In the genomic region with DNA sequence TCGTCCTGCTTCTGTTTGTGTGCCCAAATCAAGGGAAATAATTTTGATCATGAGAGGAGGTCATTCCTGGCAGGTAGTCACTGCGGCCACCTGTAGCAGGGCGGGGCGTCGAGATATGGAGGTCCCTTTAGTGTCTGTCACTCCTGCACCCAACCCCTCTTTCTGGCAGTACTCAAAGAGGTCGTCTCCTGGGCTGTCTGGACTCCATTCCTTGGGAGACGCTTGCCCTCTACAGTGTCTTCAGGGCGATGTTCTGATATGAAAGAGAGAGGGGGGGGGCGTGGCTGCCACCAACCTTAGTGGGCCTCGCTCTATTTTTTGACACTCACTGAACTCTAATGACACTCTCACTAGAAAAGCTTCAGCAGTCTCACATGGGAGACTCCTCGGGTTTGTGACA, we compare ENCODE assay signal across 8 mouse cellular contexts. TPM values are rescaled to one million over a fixed set of nuclear protein-coding genes. Genes with fewer than 3 reads are reported as not detected.
DNase-seq lines count a peak whose midpoint lies in the region; ATAC-seq and TF ChIP-seq lines count a peak whose summit lies in the region.

No protein-coding gene starts in this region.

- H3K27me3 ChIP-seq in heart, embryonic 13.5 days (replicated peaks) = peaks cover 14% of the 10 kb centered on the region
- H3K27me3 ChIP-seq in forebrain, embryonic 15.5 days = no peaks in the 10 kb centered on the region
- H3K27me3 ChIP-seq in liver, embryonic 16.5 days (ENCODE audit: control insufficient read depth, insufficient read depth, low read depth, low read length) = no peaks in the 10 kb centered on the region

- peak overlapping the region; percentile 87 for H3K4me2 ChIP-seq in heart, embryonic 13.5 days
- H3K4me2 ChIP-seq in forebrain, embryonic 15.5 days (replicated peaks) = peak overlapping the region; percentile 64
- H3K4me2 ChIP-seq in liver, embryonic 16.5 days (ENCODE audit: low read depth, low read length) = peak overlapping the region; percentile 89

- no peak for DNase-seq in heart, adult 9 months (ENCODE audit: low spot score in 2 of 2)
- DNase-seq in ES-E14 (ENCODE audit: low read depth, low spot score) = no peak
- no peak for DNase-seq in kidney, postnatal 14 days

- H3K36me3 ChIP-seq in heart, embryonic 13.5 days = peaks cover 24% of the 10 kb centered on the region
- H3K36me3 ChIP-seq in ES-E14 (ENCODE audit: control insufficient read depth, insufficient read depth, low read length, poor library complexity, severe bottlenecking) = no peaks in the 10 kb centered on the region
- H3K36me3 ChIP-seq in forebrain, embryonic 15.5 days = peaks cover 15% of the 10 kb centered on the region
- H3K36me3 ChIP-seq in liver, embryonic 16.5 days (ENCODE audit: control insufficient read depth, insufficient read depth) = peaks cover 8% of the 10 kb centered on the region; the same call in 1 of the 2 replicates

- peak overlapping the region; percentile 62 for H3K4me3 ChIP-seq in heart, embryonic 13.5 days
- peak overlapping the region; percentile 71 to 80; a peak in 3 of 4 replicates for H3K4me3 ChIP-seq in ES-E14 (ENCODE audit: insufficient read depth in 1 of 2, low read depth in 1 of 2, low read length in 2 of 2, poor library complexity in 1 of 2, severe bottlenecking in 1 of 2)
- H3K4me3 ChIP-seq in forebrain, embryonic 15.5 days = peak overlapping the region; percentile 57
- H3K4me3 ChIP-seq in liver, embryonic 16.5 days (ENCODE audit: low read depth, low read length) = peak overlapping the region; percentile 76

- peaks cover 27% of the 10 kb centered on the region for H3K4me1 ChIP-seq in heart, embryonic 13.5 days
- H3K4me1 ChIP-seq in ES-E14 (ENCODE audit: control insufficient read depth in 2 of 2, insufficient read depth in 2 of 2, low read length in 2 of 2, poor library complexity in 1 of 2) = peaks cover 2% of the 10 kb centered on the region in 2 experiments; a peak in 1 of 4 replicates
- peaks cover 47% of the 10 kb centered on the region for H3K4me1 ChIP-seq in forebrain, embryonic 15.5 days
- H3K4me1 ChIP-seq in liver, embryonic 16.5 days (ENCODE audit: control insufficient read depth, low read depth, low read length) = peaks cover 28% of the 10 kb centered on the region

- in situ Hi-C loops in ES-E14 (cut with MboI; ENCODE audit: low sequenced_read_pairs in 2 of 2, unreplicated experiment in 2 of 2) = no loop called here

- H3K27ac ChIP-seq in heart, embryonic 13.5 days (replicated peaks) = peak overlapping the region; percentile 85
- no peak overlapping the region for H3K27ac ChIP-seq in ES-E14 (ENCODE audit: insufficient read depth, low read depth, low read length, poor library complexity, severe bottlenecking)
- H3K27ac ChIP-seq in forebrain, embryonic 15.5 days (replicated peaks) = peak overlapping the region; percentile 93
- H3K27ac ChIP-seq in liver, embryonic 16.5 days (ENCODE audit: low read length) = peak overlapping the region; percentile 85

- ATAC-seq in heart, embryonic 13.5 days (ENCODE audit: extremely low read depth, insufficient number of reproducible peaks, low FRiP score, low TSS enrichment) = no peak
- ATAC-seq in forebrain, embryonic 15.5 days (replicated peaks) = no peak
- no peak for ATAC-seq in liver, embryonic 16.5 days (ENCODE audit: low read depth)
- ATAC-seq in megakaryocyte progenitor cell, adult 5-6 weeks (replicated peaks; ENCODE audit: poor library complexity) = no peak
- no peak for ATAC-seq in CD4-positive, CD25-positive, alpha-beta regulatory T cell, adult 4 months

- peak overlapping the region; percentile 83 for H3K9ac ChIP-seq in heart, embryonic 13.5 days
- H3K9ac ChIP-seq in ES-E14 (ENCODE audit: insufficient read depth, low read depth, low read length, poor library complexity, severe bottlenecking) = peak overlapping the region; percentile 72
- peak overlapping the region; percentile 70 for H3K9ac ChIP-seq in forebrain, embryonic 15.5 days (replicated peaks)
- peak overlapping the region; percentile 79 for H3K9ac ChIP-seq in liver, embryonic 16.5 days (ENCODE audit: low read depth, low read length)

- H3K9me3 ChIP-seq in heart, embryonic 13.5 days = no peaks in the 10 kb centered on the region
- no peaks in the 10 kb centered on the region for H3K9me3 ChIP-seq in ES-E14 (ENCODE audit: control insufficient read depth, insufficient read depth, low read depth, low read length)
- no peaks in the 10 kb centered on the region for H3K9me3 ChIP-seq in forebrain, embryonic 15.5 days
- H3K9me3 ChIP-seq in liver, embryonic 16.5 days (replicated peaks; ENCODE audit: control insufficient read depth, low read length) = no peaks in the 10 kb centered on the region

- WGBS in heart, embryonic 13.5 days = 43% methylated on average over 11 of the region's 11 CpGs
- WGBS in forebrain, embryonic 15.5 days = 60% methylated on average over 11 of the region's 11 CpGs
- WGBS in liver, embryonic 16.5 days (ENCODE audit: insufficient replicate concordance) = 40% methylated on average over 11 of the region's 11 CpGs

TF ChIP-seq in ES-E14, 5 proteins besides CTCF, POLR2A, EP300 and RAD21:
- no peak for TF ChIP-seq MAFK (IDR thresholded peaks at IDR 0.05; ENCODE audit: insufficient read depth, low read depth, low read length)
- no peak for TF ChIP-seq ZNF384 (IDR thresholded peaks at IDR 0.05; ENCODE audit: low read depth, low read length)
- no peak for TF ChIP-seq CHD2 (IDR thresholded peaks at IDR 0.05; ENCODE audit: low read depth, low read length)
- no peak for TF ChIP-seq HCFC1 (IDR thresholded peaks at IDR 0.05; ENCODE audit: borderline replicate concordance, insufficient read depth, low read length)
- no peak for TF ChIP-seq ZC3H11A (IDR thresholded peaks at IDR 0.05; ENCODE audit: borderline replicate concordance, low read depth, low read length)

RNA-seq across cellular contexts. Expression of a gene that starts 0.9 kb away (rescaled TPM):
- polyA plus RNA-seq in heart, embryonic 13.5 days (2015; fragmentation: Nextera tagmentation; extraction: Ambion mirVana) = 4.6 and 5.6 TPM in 2 replicates
- 6.2 and 6.4 TPM in 2 replicates for total RNA-seq in ES-E14 (2012; rRNA removed)
- 29.3 and 29.5 TPM in 2 replicates for polyA plus RNA-seq in forebrain, embryonic 15.5 days (2015; fragmentation: Nextera tagmentation; extraction: Ambion mirVana)
- 1.1 and 1.3 TPM in 2 replicates for polyA plus RNA-seq in liver, embryonic 16.5 days (2015; fragmentation: Nextera tagmentation; extraction: Ambion mirVana)
- total RNA-seq in megakaryocyte progenitor cell, adult 5-6 weeks (2015) = 3.2 and 4.4 TPM in 2 replicates
- total RNA-seq in megakaryocyte progenitor cell, adult 5-6 weeks (2017) = 4.7 and 5.3 TPM in 2 replicates
- 1 to 10 TPM in 1 of 2 experiments, under 1 TPM in 1; 0.68 to 1.5 TPM for polyA plus RNA-seq in CD4-positive, CD25-positive, alpha-beta regulatory T cell, adult 4 months (2017; shearing (Covaris generic))

RNA-seq across cellular contexts. Expression of a gene that starts 16.3 kb away (rescaled TPM):
- polyA plus RNA-seq in heart, embryonic 13.5 days (2015; fragmentation: Nextera tagmentation; extraction: Ambion mirVana) = not detected in 2 replicates
- total RNA-seq in ES-E14 (2012; rRNA removed) = 0.58 TPM in 1 of 2 replicates, not detected in the other
- 0.52 TPM in 1 of 2 replicates, not detected in the other for polyA plus RNA-seq in forebrain, embryonic 15.5 days (2015; fragmentation: Nextera tagmentation; extraction: Ambion mirVana)
- not detected in 2 replicates for polyA plus RNA-seq in liver, embryonic 16.5 days (2015; fragmentation: Nextera tagmentation; extraction: Ambion mirVana)
- total RNA-seq in megakaryocyte progenitor cell, adult 5-6 weeks (2015) = not detected in 2 replicates
- total RNA-seq in megakaryocyte progenitor cell, adult 5-6 weeks (2017) = not detected in 2 replicates
- polyA plus RNA-seq in CD4-positive, CD25-positive, alpha-beta regulatory T cell, adult 4 months (2017; shearing (Covaris generic)) = not detected

RNA-seq across cellular contexts. Expression of a gene that starts 16.5 kb away (rescaled TPM):
- polyA plus RNA-seq in heart, embryonic 13.5 days (2015; fragmentation: Nextera tagmentation; extraction: Ambion mirVana) = 72.9 and 77.8 TPM in 2 replicates
- total RNA-seq in ES-E14 (2012; rRNA removed) = 69.7 and 144 TPM in 2 replicates
- polyA plus RNA-seq in forebrain, embryonic 15.5 days (2015; fragmentation: Nextera tagmentation; extraction: Ambion mirVana) = 69.8 and 79.5 TPM in 2 replicates
- 35.4 and 40.8 TPM in 2 replicates for polyA plus RNA-seq in liver, embryonic 16.5 days (2015; fragmentation: Nextera tagmentation; extraction: Ambion mirVana)
- 35.8 and 43.4 TPM in 2 replicates for total RNA-seq in megakaryocyte progenitor cell, adult 5-6 weeks (2015)
- 40.0 and 44.3 TPM in 2 replicates for total RNA-seq in megakaryocyte progenitor cell, adult 5-6 weeks (2017)
- 10 to 100 TPM; 35.3 to 46.2 TPM for polyA plus RNA-seq in CD4-positive, CD25-positive, alpha-beta regulatory T cell, adult 4 months (2017; shearing (Covaris generic))

RNA-seq across cellular contexts. Expression of a gene that starts 17.3 kb away (rescaled TPM):
- polyA plus RNA-seq in heart, embryonic 13.5 days (2015; fragmentation: Nextera tagmentation; extraction: Ambion mirVana) = 0.17 and 0.18 TPM in 2 replicates
- 1.2 and 1.6 TPM in 2 replicates for total RNA-seq in ES-E14 (2012; rRNA removed)
- polyA plus RNA-seq in forebrain, embryonic 15.5 days (2015; fragmentation: Nextera tagmentation; extraction: Ambion mirVana) = 1.5 and 1.7 TPM in 2 replicates
- not detected in 2 replicates for polyA plus RNA-seq in liver, embryonic 16.5 days (2015; fragmentation: Nextera tagmentation; extraction: Ambion mirVana)
- not detected in 2 replicates for total RNA-seq in megakaryocyte progenitor cell, adult 5-6 weeks (2015)
- total RNA-seq in megakaryocyte progenitor cell, adult 5-6 weeks (2017) = not detected in 2 replicates
- not detected for polyA plus RNA-seq in CD4-positive, CD25-positive, alpha-beta regulatory T cell, adult 4 months (2017; shearing (Covaris generic))

RNA-seq across cellular contexts. Expression of a gene that starts 22.8 kb away (rescaled TPM):
- 32.9 and 36.7 TPM in 2 replicates for polyA plus RNA-seq in heart, embryonic 13.5 days (2015; fragmentation: Nextera tagmentation; extraction: Ambion mirVana)
- 94.1 and 114 TPM in 2 replicates for total RNA-seq in ES-E14 (2012; rRNA removed)
- 296 and 306 TPM in 2 replicates for polyA plus RNA-seq in forebrain, embryonic 15.5 days (2015; fragmentation: Nextera tagmentation; extraction: Ambion mirVana)
- 2.7 and 3.2 TPM in 2 replicates for polyA plus RNA-seq in liver, embryonic 16.5 days (2015; fragmentation: Nextera tagmentation; extraction: Ambion mirVana)
- total RNA-seq in megakaryocyte progenitor cell, adult 5-6 weeks (2015) = 2.0 and 2.2 TPM in 2 replicates
- 1.3 and 3.6 TPM in 2 replicates for total RNA-seq in megakaryocyte progenitor cell, adult 5-6 weeks (2017)
- polyA plus RNA-seq in CD4-positive, CD25-positive, alpha-beta regulatory T cell, adult 4 months (2017; shearing (Covaris generic)) = under 1 TPM in 1 of 2 experiments, not detected in 1; 0.56 TPM
